Mouse (Mus musculus) neutrophil, adult 65 days (primary cell): ENCODE measurements around the gene Kitl. TPM values are rescaled to one million over a fixed set of nuclear protein-coding genes. Genes with fewer than 3 reads are reported as not detected.

Experiments used
- total RNA-seq: library from RNA; stranded (reverse); gene quantifications from 2 replicates; pipeline ENCODE4 v1.2.4, GENCODE M21; 2023

Gene Kitl
- 1.2 TPM in 1 of 2 replicates, not detected in the other for total RNA-seq

DNA sequence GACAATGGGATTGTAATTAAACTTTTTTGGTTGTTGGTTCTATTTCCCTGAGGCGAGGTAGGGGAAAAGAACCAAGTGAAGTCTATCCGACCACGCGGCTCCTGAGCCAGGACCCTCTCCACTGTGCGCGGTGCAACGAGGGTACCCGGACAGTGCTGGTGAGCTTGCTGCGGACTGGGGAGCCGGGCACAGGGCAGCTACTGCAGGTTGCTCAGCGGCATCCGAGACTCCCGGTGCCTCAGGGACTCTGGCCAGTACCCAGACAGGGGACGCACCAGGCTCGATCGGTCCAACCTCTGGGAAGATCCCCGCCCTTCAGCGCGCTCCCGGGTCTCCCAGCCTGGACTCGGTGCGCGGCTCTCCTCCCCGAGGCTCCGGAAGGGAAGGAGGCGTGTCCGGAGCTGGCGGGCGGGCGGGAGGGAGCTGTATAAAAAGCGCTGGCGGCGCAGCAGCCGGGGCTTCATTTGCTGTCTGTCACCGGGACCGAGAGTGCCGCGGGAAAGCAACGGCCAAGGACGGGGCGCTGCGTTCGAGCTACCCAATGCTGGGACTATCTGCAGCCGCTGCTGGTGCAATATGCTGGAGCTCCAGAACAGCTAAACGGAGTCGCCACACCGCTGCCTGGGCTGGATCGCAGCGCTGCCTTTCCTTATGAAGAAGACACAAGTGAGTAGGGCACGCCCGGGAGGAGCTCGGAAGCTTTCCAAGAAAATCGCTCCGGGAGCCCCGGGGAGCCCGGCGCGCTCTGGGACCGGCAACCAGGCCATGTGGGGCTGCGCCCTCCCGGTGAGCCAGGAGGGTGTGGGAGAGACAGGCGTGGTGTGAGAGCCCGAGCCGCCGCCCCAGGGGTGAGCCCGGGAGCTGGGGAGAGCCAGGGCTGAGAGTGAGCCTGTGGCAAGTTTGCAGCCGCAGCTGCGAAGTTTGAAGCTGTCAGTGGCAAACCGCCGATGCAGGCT is at the start of gene Kitl:
TSS of gene Kitl (plus strand) at position 261 of the 956 bp plus-strand sequence.

